Mouse (Mus musculus) C2C12 (cell line): Measurements from ENCODE around the gene Akap8. TPM values are rescaled to one million over a fixed set of nuclear protein-coding genes. Genes with fewer than 3 reads are reported as not detected.

Experiments used
- H3K27me3 ChIP-seq: one replicate; pipeline ENCODE4 v1.6.1; 2011; ENCODE audit not compliant: control insufficient read depth, insufficient read depth, insufficient read length
- H3K36me3 ChIP-seq: one replicate; pipeline ENCODE4 v1.6.1; 2011; ENCODE audit not compliant: control insufficient read depth, insufficient read depth
- H3K4me3 ChIP-seq: one replicate; pipeline ENCODE4 v1.5.1; 2011; ENCODE audit warnings: mild to moderate bottlenecking, control low read depth; ENCODE audit not compliant: poor library complexity, insufficient read depth, severe bottlenecking
- H3K79me2 ChIP-seq: one replicate; pipeline ENCODE4 v1.6.1; 2011; ENCODE audit not compliant: control insufficient read depth, insufficient read depth
- H3K79me3 ChIP-seq: one replicate; pipeline ENCODE4 v1.6.1; 2011; ENCODE audit warnings: low read depth, control low read depth
- H3ac ChIP-seq: one replicate; pipeline ENCODE3; 2011; ENCODE audit warnings: low read depth; ENCODE audit not compliant: control insufficient read depth, insufficient read length
- CEBPB ChIP-seq: IDR thresholded peaks from one replicate; pipeline ENCODE4 v1.6.1; 2011; ENCODE audit warnings: low read depth, mild to moderate bottlenecking, control low read depth, moderate library complexity
- CTCF ChIP-seq: IDR thresholded peaks from one replicate; pipeline ENCODE4 v1.5.1; 2011; ENCODE audit not compliant: control insufficient read depth, insufficient read depth, insufficient read length
- FOSL1 ChIP-seq: IDR thresholded peaks from one replicate; pipeline ENCODE4 v1.8.0; 2011; ENCODE audit warnings: mild to moderate bottlenecking, low read length; ENCODE audit not compliant: poor library complexity, insufficient read depth, severe bottlenecking
- MAX ChIP-seq: IDR thresholded peaks from one replicate; pipeline ENCODE4 v1.6.1; 2011; ENCODE audit warnings: mild to moderate bottlenecking, control low read depth
- MYOD1 ChIP-seq: IDR thresholded peaks from one replicate; pipeline ENCODE4 v1.6.1; 2011; ENCODE audit warnings: low read depth; ENCODE audit not compliant: control insufficient read depth, insufficient read length
- MYOG ChIP-seq: IDR thresholded peaks from one replicate; pipeline ENCODE4 v1.6.1; 2011; ENCODE audit not compliant: control insufficient read depth, insufficient read length; ENCODE audit errors: extremely low read depth
- USF1 ChIP-seq: IDR thresholded peaks from one replicate; pipeline ENCODE4 v1.6.1; 2011; ENCODE audit warnings: low read depth, mild to moderate bottlenecking, control low read depth, moderate library complexity
- polyA plus RNA-seq: library from polyadenylated mRNA; unstranded; fragments of >200 nt; fragmentation: generic; extraction: Trizol; gene quantifications from one replicate; pipeline ENCODE4 v1.2.1, GENCODE M21; 2012; ENCODE audit warnings: missing spikeins

The Akap8 gene
- polyA plus RNA-seq, 1 experiment: 27.3 TPM

DNA sequence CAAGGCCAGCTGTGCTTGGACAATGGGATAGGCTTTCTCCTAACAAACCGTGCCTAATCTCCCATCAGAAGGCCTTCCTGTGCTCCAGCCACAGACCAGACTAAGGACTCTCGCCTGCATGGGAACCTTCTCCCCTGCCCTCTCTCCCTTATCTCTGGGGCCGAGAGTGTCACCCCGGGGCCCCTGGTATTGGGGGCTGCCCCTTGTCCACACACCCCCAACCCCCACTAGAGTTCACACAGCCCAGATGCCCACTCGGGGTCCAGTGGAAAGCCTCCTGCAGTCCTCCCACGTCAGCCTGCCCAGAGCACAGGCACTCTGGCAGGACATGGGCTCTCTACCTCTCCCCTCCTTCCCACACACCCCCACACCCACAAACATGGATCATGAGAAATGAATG lies 63.1 kb downstream of the Akap8 start:
- no peaks in the 10 kb centered on the region for H3K27me3 ChIP-seq
- H3K79me3 ChIP-seq: peaks cover 97% of the 10 kb centered on the region
- H3ac ChIP-seq: no peak overlapping the region
- peaks cover 8% of the 10 kb centered on the region for H3K36me3 ChIP-seq
- H3K79me2 ChIP-seq: peaks cover 100% of the 10 kb centered on the region
- TF ChIP-seq MYOD1: no peak
- no peak for TF ChIP-seq FOSL1
- no peak for TF ChIP-seq USF1
- no peak for TF ChIP-seq MYOG
- no peak for TF ChIP-seq MAX
- TF ChIP-seq CTCF: no peak
- no peak for TF ChIP-seq CEBPB
- H3K4me3 ChIP-seq: no peak overlapping the region

DNA sequence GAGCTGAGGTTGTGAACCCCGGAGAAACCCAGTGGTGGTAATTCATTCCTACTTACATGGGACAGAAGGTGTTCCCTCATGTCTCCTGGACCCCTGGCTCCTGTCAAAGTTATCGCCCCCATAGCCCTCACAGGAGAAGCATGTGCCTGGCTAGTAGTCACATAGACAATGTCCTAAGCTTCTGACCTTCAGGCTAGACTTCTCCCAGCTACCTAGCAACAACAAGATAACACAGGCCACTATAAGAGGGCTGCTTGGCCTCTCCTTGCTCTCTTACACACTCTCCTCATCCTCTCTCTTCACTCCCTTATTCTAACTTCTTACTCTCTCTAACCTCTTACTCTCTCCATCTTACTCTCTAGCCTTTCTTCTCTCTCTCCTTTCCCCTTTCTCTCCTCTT lies 63.6 kb downstream of the Akap8 start:
- H3K27me3 ChIP-seq: no peaks in the 10 kb centered on the region
- H3K79me3 ChIP-seq: peaks cover 96% of the 10 kb centered on the region
- H3K79me2 ChIP-seq: peaks cover 100% of the 10 kb centered on the region
- peaks cover 8% of the 10 kb centered on the region for H3K36me3 ChIP-seq
- TF ChIP-seq MYOG (no peak), USF1 (no peak), CTCF (no peak), MYOD1 (no peak), MAX (no peak), CEBPB (no peak), FOSL1 (no peak)
- H3K4me3 ChIP-seq: no peak overlapping the region
- no peak overlapping the region for H3ac ChIP-seq

DNA sequence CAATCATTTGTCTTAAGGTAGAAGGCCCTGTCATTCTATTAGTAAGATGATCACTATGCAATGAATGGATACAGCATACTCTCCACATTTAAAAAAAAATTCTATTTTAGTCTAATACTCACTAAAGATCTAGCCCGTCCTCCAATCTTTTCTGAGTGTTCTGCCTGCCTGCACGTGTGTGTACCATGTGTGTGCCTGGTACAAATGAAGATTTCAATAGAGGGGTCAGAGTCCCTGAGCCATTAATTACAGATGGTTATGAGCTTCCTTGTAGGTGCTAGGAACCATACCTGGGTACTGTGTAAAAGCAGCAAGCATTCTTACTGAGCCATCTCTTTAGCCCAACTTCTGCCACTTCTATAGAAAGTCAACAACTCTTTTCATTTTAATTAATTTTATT lies 64.1 kb downstream of the Akap8 start:
- TF ChIP-seq MAX: no peak
- TF ChIP-seq USF1: no peak
- TF ChIP-seq CTCF: no peak
- TF ChIP-seq MYOG: no peak
- no peak for TF ChIP-seq MYOD1
- TF ChIP-seq CEBPB: no peak
- TF ChIP-seq FOSL1: no peak
- Histone ChIP-seq H3K79me2 (peaks cover 100% of the 10 kb centered on the region), H3K79me3 (peaks cover 97% of the 10 kb centered on the region), H3K4me3 (no peak overlapping the region), H3K36me3 (peaks cover 8% of the 10 kb centered on the region), H3ac (no peak overlapping the region), H3K27me3 (no peaks in the 10 kb centered on the region)

Other genes starting within 250 kb of the Akap8 start
- gene Notch3, start 154.4 kb downstream of the Akap8 start, polyA plus RNA-seq: 14.8 TPM
- gene Ephx3, start 131.7 kb downstream of the Akap8 start, polyA plus RNA-seq: 0.12 TPM
- gene Brd4, start 36.5 kb downstream of the Akap8 start, polyA plus RNA-seq: 46.9 TPM
- 10.9 TPM for gene Akap8l, start 29.4 kb upstream of the Akap8 start, polyA plus RNA-seq
- 23.0 TPM for gene Wiz, start 68.2 kb upstream of the Akap8 start, polyA plus RNA-seq
- gene Rasal3, start 82.3 kb upstream of the Akap8 start, polyA plus RNA-seq: not detected
- not detected for gene Pglyrp2, start 102.9 kb upstream of the Akap8 start, polyA plus RNA-seq
- gene Cyp4f39, start 131.5 kb upstream of the Akap8 start, polyA plus RNA-seq: 0.02 TPM
- 1.3 TPM for gene Cyp4f17, start 184.8 kb upstream of the Akap8 start, polyA plus RNA-seq
- gene Cyp4f16, start 215.3 kb upstream of the Akap8 start, polyA plus RNA-seq: 19.6 TPM